ENCODE assay signal across 20 mouse cellular contexts in the genomic region with DNA sequence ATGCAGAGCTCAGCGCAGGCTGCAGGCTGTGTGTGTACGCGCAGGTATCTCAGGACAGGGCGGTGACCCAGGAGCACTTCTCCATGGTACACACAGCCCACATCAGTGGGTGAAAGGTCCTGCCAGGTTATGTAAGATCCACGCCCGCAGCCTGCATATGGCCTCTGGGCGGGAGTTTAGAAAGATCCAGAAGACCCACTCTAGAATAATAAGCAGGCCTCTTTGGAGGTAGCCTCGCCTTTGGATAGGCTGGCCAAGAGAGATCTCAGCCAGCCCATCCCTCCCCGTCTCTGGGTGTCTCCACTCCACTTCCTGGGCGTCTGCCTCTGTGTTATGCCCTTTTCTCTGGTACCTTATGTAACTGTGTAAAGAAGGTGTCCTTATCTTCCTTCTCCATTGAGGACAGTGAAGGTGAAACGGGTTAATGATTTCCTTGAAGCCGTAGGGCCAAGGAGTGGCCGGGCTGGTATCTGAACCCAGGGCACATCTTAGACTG. TPM values are rescaled to one million over a fixed set of nuclear protein-coding genes. Genes with fewer than 3 reads are reported as not detected.
DNase-seq lines count a peak whose midpoint lies in the region; ATAC-seq and TF ChIP-seq lines count a peak whose summit lies in the region.
"Had no signal": no experiment of that assay in that cellular context is flagged by ENCODE, and none has a peak within 500 bp of the region (broad histone marks: within the 10 kb centered on the region; RNA-seq: fewer than 3 reads in every experiment).

No protein-coding gene starts in this region.

- DNase-seq in heart, adult 11 months, result peak; percentile 89
- no peak for DNase-seq in heart, postnatal 36 days
- peak; percentile 58 to 69 for DNase-seq in urinary bladder, adult 18-20 months (ENCODE audit: low spot score in 2 of 2)
- DNase-seq in urinary bladder, postnatal 25 days (ENCODE audit: low spot score), result no peak
- DNase-seq in liver, postnatal 0 days, result peak; percentile 66
- DNase-seq in embryo, embryonic 11 days, result no peak
- no peak for DNase-seq in hindbrain, postnatal 0 days (ENCODE audit: low spot score)
- no peak for DNase-seq in forebrain, embryonic 11.5 days (ENCODE audit: low spot score)
- DNase-seq: adrenal gland, postnatal 10 days; gastrocnemius, postnatal 25 days; midbrain, embryonic 14.5 days; retina, postnatal 1 day; thymus, adult 2 months had no signal

- H3K27ac ChIP-seq in liver, postnatal 0 days (ENCODE audit: low read depth), result 0 out of 2 replicates have a peak overlapping the region, but pooled peaks have one; percentile 60
- H3K27ac ChIP-seq in hindbrain, postnatal 0 days, result no peak overlapping the region
- no peak overlapping the region for H3K27ac ChIP-seq in forebrain, embryonic 11.5 days (ENCODE audit: low read depth, low read length)
- H3K27ac ChIP-seq: heart, embryonic 15.5 days; hindbrain, embryonic 13.5 days; layer of hippocampus, adult 2 months; liver, embryonic 14.5 days had no signal

- H3K27me3 ChIP-seq in liver, postnatal 0 days (ENCODE audit: insufficient read depth, low read length), result no peaks in the 10 kb centered on the region
- H3K27me3 ChIP-seq in hindbrain, postnatal 0 days (ENCODE audit: insufficient read depth, low read length), result no peaks in the 10 kb centered on the region
- no peaks in the 10 kb centered on the region for H3K27me3 ChIP-seq in forebrain, embryonic 11.5 days (ENCODE audit: control insufficient read depth, insufficient read depth, low read length)
- H3K27me3 ChIP-seq: heart, embryonic 15.5 days; hindbrain, embryonic 13.5 days had no signal

- H3K9ac ChIP-seq in liver, postnatal 0 days (replicated peaks), result no peak overlapping the region
- H3K9ac ChIP-seq in hindbrain, postnatal 0 days (replicated peaks; ENCODE audit: low read length), result no peak overlapping the region
- no peak overlapping the region for H3K9ac ChIP-seq in forebrain, embryonic 11.5 days (ENCODE audit: low read length)
- H3K9ac ChIP-seq: heart, embryonic 15.5 days; hindbrain, embryonic 13.5 days; liver, embryonic 14.5 days had no signal

- H3K9me3 ChIP-seq in liver, postnatal 0 days (ENCODE audit: low read length), result no peaks in the 10 kb centered on the region
- no peaks in the 10 kb centered on the region for H3K9me3 ChIP-seq in hindbrain, postnatal 0 days (ENCODE audit: low read length)
- H3K9me3 ChIP-seq in forebrain, embryonic 11.5 days (ENCODE audit: control insufficient read depth, low read length), result no peaks in the 10 kb centered on the region
- H3K9me3 ChIP-seq: heart, embryonic 15.5 days; hindbrain, embryonic 13.5 days had no signal

- H3K36me3 ChIP-seq in liver, postnatal 0 days (replicated peaks; ENCODE audit: insufficient read depth, low read length), result no peaks in the 10 kb centered on the region
- no peaks in the 10 kb centered on the region for H3K36me3 ChIP-seq in hindbrain, postnatal 0 days (ENCODE audit: insufficient read depth, low read length)
- H3K36me3 ChIP-seq in forebrain, embryonic 11.5 days (ENCODE audit: control insufficient read depth, insufficient read depth, low read length), result no peaks in the 10 kb centered on the region
- H3K36me3 ChIP-seq: heart, embryonic 15.5 days; hindbrain, embryonic 13.5 days had no signal

- H3K4me2 ChIP-seq in liver, postnatal 0 days (ENCODE audit: low read depth, low read length), result no peak overlapping the region
- H3K4me2 ChIP-seq in hindbrain, postnatal 0 days (ENCODE audit: low read depth, low read length), result no peak overlapping the region
- no peak overlapping the region for H3K4me2 ChIP-seq in forebrain, embryonic 11.5 days (ENCODE audit: low read depth, low read length, severe bottlenecking)
- H3K4me2 ChIP-seq: heart, embryonic 15.5 days; hindbrain, embryonic 13.5 days had no signal

- WGBS in liver, postnatal 0 days (ENCODE audit: insufficient replicate concordance), result 63% methylated on average over 13 of the region's 13 CpGs
- WGBS in hindbrain, postnatal 0 days, result 91% methylated on average over 13 of the region's 13 CpGs
- WGBS in forebrain, embryonic 11.5 days, result 91% methylated on average over 13 of the region's 13 CpGs

- peaks cover 9% of the 10 kb centered on the region for H3K4me1 ChIP-seq in liver, postnatal 0 days (ENCODE audit: insufficient read depth)
- no peaks in the 10 kb centered on the region for H3K4me1 ChIP-seq in hindbrain, postnatal 0 days (ENCODE audit: insufficient read depth, low read length)
- H3K4me1 ChIP-seq in forebrain, embryonic 11.5 days (replicated peaks; ENCODE audit: control insufficient read depth, insufficient read depth, low read length), result no peaks in the 10 kb centered on the region
- H3K4me1 ChIP-seq: heart, embryonic 15.5 days; hindbrain, embryonic 13.5 days had no signal

- no peak for TF ChIP-seq CTCF in liver, postnatal 0 days (IDR thresholded peaks at IDR 0.05; ENCODE audit: low read depth)
- TF ChIP-seq CTCF in hindbrain, postnatal 0 days (IDR thresholded peaks at IDR 0.05; ENCODE audit: low read depth), result no peak

- peak; percentile 75 for TF ChIP-seq EP300 in liver, postnatal 0 days (IDR thresholded peaks at IDR 0.05; ENCODE audit: low read depth)

- H3K4me3 ChIP-seq in liver, postnatal 0 days (ENCODE audit: low read depth, low read length), result no peak overlapping the region
- no peak overlapping the region for H3K4me3 ChIP-seq in hindbrain, postnatal 0 days (ENCODE audit: low read length)
- no peak overlapping the region for H3K4me3 ChIP-seq in forebrain, embryonic 11.5 days (ENCODE audit: low read depth, low read length)
- H3K4me3 ChIP-seq: heart, embryonic 15.5 days; hindbrain, embryonic 13.5 days; layer of hippocampus, adult 2 months had no signal

- ATAC-seq in liver, postnatal 0 days, result peak; percentile 84
- no peak for ATAC-seq in hindbrain, postnatal 0 days
- no peak for ATAC-seq in forebrain, embryonic 11.5 days (replicated peaks; ENCODE audit: low FRiP score)
- ATAC-seq: forebrain, embryonic 16.5 days had no signal

- intact Hi-C loops in heart, postnatal 36 days (cut with DNase I), result no loop called here

RNA-seq across cellular contexts. Expression of a gene that starts 10.5 kb away (rescaled TPM):
- 10 to 100 TPM in 1 of 2 experiments, 1 to 10 TPM in 1; 8.9 to 10.6 TPM for total RNA-seq in heart, postnatal 36 days (2021)
- 4.8 and 6.1 TPM in 2 replicates for polyA plus RNA-seq in liver, postnatal 0 days (2015; fragmentation: Nextera tagmentation; extraction: Ambion mirVana)
- 23.6 and 25.4 TPM in 2 replicates for total RNA-seq in hindbrain, postnatal 0 days (2014; rRNA removed)
- 7.9 and 8.2 TPM in 2 replicates for polyA plus RNA-seq in hindbrain, postnatal 0 days (2015; fragmentation: Nextera tagmentation; extraction: Ambion mirVana)
- 10.4 and 10.6 TPM in 2 replicates for polyA plus RNA-seq in forebrain, embryonic 11.5 days (2014; fragmentation: Nextera tagmentation; extraction: Ambion mirVana)

RNA-seq across cellular contexts. Expression of a gene that starts 46.1 kb away (rescaled TPM):
- 10 to 100 TPM; 17.9 to 21.3 TPM for total RNA-seq in heart, postnatal 36 days (2021)
- polyA plus RNA-seq in liver, postnatal 0 days (2015; fragmentation: Nextera tagmentation; extraction: Ambion mirVana), result 37.0 and 41.7 TPM in 2 replicates
- 64.1 and 70.8 TPM in 2 replicates for total RNA-seq in hindbrain, postnatal 0 days (2014; rRNA removed)
- 139 and 146 TPM in 2 replicates for polyA plus RNA-seq in hindbrain, postnatal 0 days (2015; fragmentation: Nextera tagmentation; extraction: Ambion mirVana)
- 98.9 and 102 TPM in 2 replicates for polyA plus RNA-seq in forebrain, embryonic 11.5 days (2014; fragmentation: Nextera tagmentation; extraction: Ambion mirVana)

RNA-seq across cellular contexts. Expression of a gene that starts 50.0 kb away (rescaled TPM):
- under 1 TPM in 1 of 2 experiments, not detected in 1; 0.43 TPM for total RNA-seq in heart, postnatal 36 days (2021)
- not detected in 2 replicates for polyA plus RNA-seq in liver, postnatal 0 days (2015; fragmentation: Nextera tagmentation; extraction: Ambion mirVana)
- total RNA-seq in hindbrain, postnatal 0 days (2014; rRNA removed), result 15.1 and 35.0 TPM in 2 replicates
- polyA plus RNA-seq in hindbrain, postnatal 0 days (2015; fragmentation: Nextera tagmentation; extraction: Ambion mirVana), result 16.7 and 19.1 TPM in 2 replicates
- 1.8 and 2.3 TPM in 2 replicates for polyA plus RNA-seq in forebrain, embryonic 11.5 days (2014; fragmentation: Nextera tagmentation; extraction: Ambion mirVana)
- total RNA-seq: adrenal gland, postnatal 10 days; common myeloid progenitor, adult 5-6 weeks; gastrocnemius, postnatal 25 days had no signal
- polyA plus RNA-seq: heart, embryonic 15.5 days had no signal

RNA-seq across cellular contexts. Expression of a gene that starts 50.9 kb away (rescaled TPM):
- total RNA-seq in heart, postnatal 36 days (2021), result not detected
- polyA plus RNA-seq in liver, postnatal 0 days (2015; fragmentation: Nextera tagmentation; extraction: Ambion mirVana), result not detected in 2 replicates
- 0.21 and 0.83 TPM in 2 replicates for total RNA-seq in hindbrain, postnatal 0 days (2014; rRNA removed)
- 0.73 and 0.76 TPM in 2 replicates for polyA plus RNA-seq in hindbrain, postnatal 0 days (2015; fragmentation: Nextera tagmentation; extraction: Ambion mirVana)
- polyA plus RNA-seq in forebrain, embryonic 11.5 days (2014; fragmentation: Nextera tagmentation; extraction: Ambion mirVana), result 0.35 TPM in 1 of 2 replicates, not detected in the other
- total RNA-seq: adrenal gland, postnatal 10 days; common myeloid progenitor, adult 5-6 weeks; gastrocnemius, postnatal 25 days had no signal
- polyA plus RNA-seq: spleen, adult 2 months; thymus, adult 2 months had no signal

Comparison
In these comparisons a context has a peak if more than half of its experiments do, and no peak if none do; other contexts are left out.
1. DNase-seq: peak in heart, adult 11 months (single experiment), urinary bladder, adult 18-20 months (2 of 2) and liver, postnatal 0 days (single experiment); none in heart, postnatal 36 days (0 of 2), urinary bladder, postnatal 25 days (single experiment), embryo, embryonic 11 days (single experiment), hindbrain, postnatal 0 days (single experiment) and forebrain, embryonic 11.5 days (single experiment).